Mouse (Mus musculus): ENCODE data around the gene Pdpn. TPM values are rescaled to one million over a fixed set of nuclear protein-coding genes. Genes with fewer than 3 reads are reported as not detected.

Pdpn gene
- polyA plus RNA-seq, 1 experiment = 1.3 TPM

DNA sequence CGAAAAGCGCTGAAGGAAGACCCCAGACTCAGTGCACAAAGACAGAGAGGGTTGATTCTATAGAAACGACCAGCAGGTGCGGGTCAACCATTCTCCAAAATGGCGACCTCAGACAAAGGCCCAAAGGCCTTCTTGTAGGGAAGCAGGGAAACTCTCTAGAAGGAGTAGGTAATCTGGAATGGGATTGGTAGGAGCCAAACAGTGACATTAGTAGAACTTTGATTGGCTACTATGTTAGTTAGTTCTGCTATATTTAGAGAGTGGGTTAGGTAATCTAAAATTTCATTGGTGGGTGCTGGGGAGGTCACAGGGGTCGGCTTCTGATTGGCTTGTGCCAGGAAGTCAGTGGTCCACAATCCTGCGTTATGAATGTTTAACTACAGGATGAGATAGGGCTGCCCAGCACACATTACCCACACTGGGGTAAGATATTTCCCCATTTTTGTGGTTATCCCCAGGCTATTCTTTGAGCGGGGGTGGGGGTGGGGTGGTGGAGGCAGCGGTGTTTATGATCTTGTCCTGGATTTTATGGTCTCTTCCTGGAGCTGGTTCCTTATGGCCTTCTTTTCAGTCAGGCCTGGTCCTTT, 59.7 kb downstream of the Pdpn start:
- H3K36me3 ChIP-seq (ENCODE audit: control insufficient read depth, insufficient read depth, low read length) = no peaks in the 10 kb centered on the region
- H3K27me3 ChIP-seq (ENCODE audit: control insufficient read depth, insufficient read depth, low read length) = no peaks in the 10 kb centered on the region
- H3K4me1 ChIP-seq (ENCODE audit: control insufficient read depth, insufficient read depth, low read length) = peaks cover 11% of the 10 kb centered on the region
- no peak overlapping the region for H3K4me3 ChIP-seq (ENCODE audit: control insufficient read depth, low read depth, low read length)
- no peak overlapping the region for H3K27ac ChIP-seq (ENCODE audit: control insufficient read depth, insufficient read depth, low read depth, low read length)
- TF ChIP-seq CTCF (IDR thresholded peaks at IDR 0.05; ENCODE audit: control insufficient read depth, insufficient read depth, insufficient replicate concordance, low read depth, low read length) (no peak), POLR2A (IDR thresholded peaks at IDR 0.05; ENCODE audit: control insufficient read depth, low read depth, low read length) (no peak)

- no peak overlapping the region for H3K4me3 ChIP-seq (ENCODE audit: control insufficient read depth, low read depth, low read length)
- no peaks in the 10 kb centered on the region for H3K36me3 ChIP-seq (ENCODE audit: control insufficient read depth, insufficient read depth, low read length)
- TF ChIP-seq POLR2A (IDR thresholded peaks at IDR 0.05; ENCODE audit: control insufficient read depth, low read depth, low read length) (no peak), CTCF (IDR thresholded peaks at IDR 0.05; ENCODE audit: control insufficient read depth, insufficient read depth, insufficient replicate concordance, low read depth, low read length) (no peak)
- H3K27ac ChIP-seq (ENCODE audit: control insufficient read depth, insufficient read depth, low read depth, low read length) = no peak overlapping the region
- no peaks in the 10 kb centered on the region for H3K27me3 ChIP-seq (ENCODE audit: control insufficient read depth, insufficient read depth, low read length)
- H3K4me1 ChIP-seq (ENCODE audit: control insufficient read depth, insufficient read depth, low read length) = peaks cover 11% of the 10 kb centered on the region
Measured at GRCm38 (mm10) chr4:143239117-143239516, 60.2 kb downstream of the Pdpn start.

DNA sequence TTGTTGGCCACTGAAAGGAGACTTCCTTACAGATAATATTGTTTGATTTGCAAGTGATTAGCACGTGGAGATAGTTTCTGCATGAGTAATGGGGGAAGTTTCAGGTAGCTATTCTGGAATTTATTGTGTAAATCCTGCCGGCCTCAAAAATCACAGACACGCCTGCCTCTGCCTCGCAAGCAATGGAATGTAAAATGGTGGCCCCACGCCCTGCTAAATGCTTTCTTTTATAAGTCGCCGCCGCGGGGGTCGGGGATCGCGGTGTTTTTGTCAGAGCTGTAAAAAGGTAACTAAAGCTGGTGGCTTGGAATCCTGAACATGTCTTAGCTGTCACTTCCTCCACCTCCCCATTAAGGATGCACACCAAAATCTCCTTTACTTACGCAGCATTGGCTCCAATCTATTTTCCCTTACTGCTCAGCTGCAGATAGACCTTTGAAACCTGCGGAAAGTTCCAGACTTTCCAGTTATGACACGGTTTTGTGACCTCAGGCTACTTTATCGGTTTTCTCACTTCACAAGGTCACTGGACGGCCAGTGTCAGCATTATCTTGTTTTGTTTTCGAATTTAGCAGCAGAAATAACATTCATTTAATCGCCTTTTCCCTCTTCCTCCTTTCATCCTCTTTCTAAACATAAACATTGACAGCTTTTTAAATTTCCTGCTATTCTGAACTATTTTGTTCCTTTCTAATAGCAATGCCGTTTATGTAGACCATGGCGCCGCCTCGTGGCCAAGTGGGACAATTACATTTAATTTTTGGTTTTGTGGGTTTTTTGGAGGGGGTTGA, 60.9 kb downstream of the Pdpn start:
- H3K4me3 ChIP-seq (ENCODE audit: control insufficient read depth, low read depth, low read length) = no peak overlapping the region
- TF ChIP-seq CTCF (IDR thresholded peaks at IDR 0.05; ENCODE audit: control insufficient read depth, insufficient read depth, insufficient replicate concordance, low read depth, low read length) (peak; percentile 35; the same call in 1 of the 2 replicates), POLR2A (IDR thresholded peaks at IDR 0.05; ENCODE audit: control insufficient read depth, low read depth, low read length) (no peak)
- H3K27ac ChIP-seq (ENCODE audit: control insufficient read depth, insufficient read depth, low read depth, low read length) = no peak overlapping the region
- no peaks in the 10 kb centered on the region for H3K36me3 ChIP-seq (ENCODE audit: control insufficient read depth, insufficient read depth, low read length)
- no peaks in the 10 kb centered on the region for H3K27me3 ChIP-seq (ENCODE audit: control insufficient read depth, insufficient read depth, low read length)
- H3K4me1 ChIP-seq (ENCODE audit: control insufficient read depth, insufficient read depth, low read length) = peaks cover 11% of the 10 kb centered on the region

DNA sequence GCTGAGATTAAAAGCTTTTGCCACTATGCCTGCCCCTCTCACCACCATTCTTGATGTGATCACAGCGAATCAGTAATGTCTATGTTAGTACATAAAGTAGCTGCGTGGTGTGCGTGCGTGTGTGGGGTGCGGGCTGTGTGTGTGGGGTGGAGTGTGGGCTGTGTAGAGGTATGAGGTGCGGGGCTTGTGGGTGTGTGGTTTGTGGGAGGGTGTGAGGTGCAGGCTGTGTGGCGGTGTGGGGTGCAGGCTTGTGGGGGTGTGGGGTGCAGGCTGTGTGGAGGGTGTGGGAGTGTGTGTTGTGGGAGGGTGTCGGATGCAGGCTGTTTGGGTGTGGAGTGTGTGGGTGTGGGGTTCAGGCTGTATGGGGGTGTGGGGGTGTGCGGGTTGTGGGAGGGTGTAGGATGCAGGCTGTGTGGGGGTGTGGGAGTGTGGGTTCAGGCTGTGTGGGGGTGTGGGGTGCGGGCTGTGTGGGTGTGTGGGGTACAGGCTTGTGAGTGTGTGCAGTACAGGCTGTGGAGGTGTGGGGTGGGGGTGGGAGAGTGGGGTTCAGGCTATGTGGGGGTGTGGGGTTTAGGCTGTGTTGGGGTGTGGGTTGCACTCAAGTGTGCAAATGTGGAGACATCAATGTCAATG, 67.5 kb downstream of the Pdpn start:
- H3K4me1 ChIP-seq (ENCODE audit: control insufficient read depth, insufficient read depth, low read length) = no peaks in the 10 kb centered on the region
- TF ChIP-seq CTCF (IDR thresholded peaks at IDR 0.05; ENCODE audit: control insufficient read depth, insufficient read depth, insufficient replicate concordance, low read depth, low read length) (no peak), POLR2A (IDR thresholded peaks at IDR 0.05; ENCODE audit: control insufficient read depth, low read depth, low read length) (no peak)
- H3K4me3 ChIP-seq (ENCODE audit: control insufficient read depth, low read depth, low read length) = no peak overlapping the region
- H3K27me3 ChIP-seq (ENCODE audit: control insufficient read depth, insufficient read depth, low read length) = no peaks in the 10 kb centered on the region
- H3K36me3 ChIP-seq (ENCODE audit: control insufficient read depth, insufficient read depth, low read length) = no peaks in the 10 kb centered on the region
- no peak overlapping the region for H3K27ac ChIP-seq (ENCODE audit: control insufficient read depth, insufficient read depth, low read depth, low read length)

DNA sequence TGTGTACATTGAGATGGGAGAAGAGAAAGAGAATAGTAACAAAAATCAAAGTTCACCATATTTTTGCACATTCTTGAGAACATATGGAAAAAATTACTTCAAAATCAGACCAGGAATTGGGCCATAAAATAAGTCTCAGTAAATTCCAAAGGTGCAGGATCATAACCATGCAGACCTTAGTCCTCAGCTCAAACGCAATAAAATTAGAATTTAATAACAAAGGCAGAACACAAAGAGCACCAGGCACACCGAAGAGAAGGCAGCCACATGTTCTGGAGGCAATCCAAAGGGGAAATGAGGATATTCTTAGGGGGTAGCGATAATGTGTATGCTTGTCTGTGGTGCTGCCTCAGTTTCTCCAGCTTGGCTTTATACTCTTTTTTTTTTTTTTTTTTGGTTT, 68.3 kb downstream of the Pdpn start:
- Histone ChIP-seq H3K4me1 (ENCODE audit: control insufficient read depth, insufficient read depth, low read length) (no peaks in the 10 kb centered on the region), H3K36me3 (ENCODE audit: control insufficient read depth, insufficient read depth, low read length) (no peaks in the 10 kb centered on the region), H3K27ac (ENCODE audit: control insufficient read depth, insufficient read depth, low read depth, low read length) (no peak overlapping the region), H3K4me3 (ENCODE audit: control insufficient read depth, low read depth, low read length) (no peak overlapping the region), H3K27me3 (ENCODE audit: control insufficient read depth, insufficient read depth, low read length) (no peaks in the 10 kb centered on the region)
- TF ChIP-seq POLR2A (IDR thresholded peaks at IDR 0.05; ENCODE audit: control insufficient read depth, low read depth, low read length) = no peak
- no peak for TF ChIP-seq CTCF (IDR thresholded peaks at IDR 0.05; ENCODE audit: control insufficient read depth, insufficient read depth, insufficient replicate concordance, low read depth, low read length)

GRCm38 (mm10) chr4:143227976-143228375, 71.4 kb downstream of the Pdpn start:
- Histone ChIP-seq H3K4me1 (ENCODE audit: control insufficient read depth, insufficient read depth, low read length) (no peaks in the 10 kb centered on the region), H3K4me3 (ENCODE audit: control insufficient read depth, low read depth, low read length) (no peak overlapping the region), H3K27ac (ENCODE audit: control insufficient read depth, insufficient read depth, low read depth, low read length) (no peak overlapping the region), H3K36me3 (ENCODE audit: control insufficient read depth, insufficient read depth, low read length) (no peaks in the 10 kb centered on the region), H3K27me3 (ENCODE audit: control insufficient read depth, insufficient read depth, low read length) (no peaks in the 10 kb centered on the region)
- TF ChIP-seq CTCF (IDR thresholded peaks at IDR 0.05; ENCODE audit: control insufficient read depth, insufficient read depth, insufficient replicate concordance, low read depth, low read length) (no peak), POLR2A (IDR thresholded peaks at IDR 0.05; ENCODE audit: control insufficient read depth, low read depth, low read length) (no peak)

GRCm38 (mm10) chr4:143225886-143226285, 73.5 kb downstream of the Pdpn start:
- no peak overlapping the region for H3K27ac ChIP-seq (ENCODE audit: control insufficient read depth, insufficient read depth, low read depth, low read length)
- H3K4me1 ChIP-seq (ENCODE audit: control insufficient read depth, insufficient read depth, low read length) = no peaks in the 10 kb centered on the region
- no peak overlapping the region for H3K4me3 ChIP-seq (ENCODE audit: control insufficient read depth, low read depth, low read length)
- no peak for TF ChIP-seq POLR2A (IDR thresholded peaks at IDR 0.05; ENCODE audit: control insufficient read depth, low read depth, low read length)
- TF ChIP-seq CTCF (IDR thresholded peaks at IDR 0.05; ENCODE audit: control insufficient read depth, insufficient read depth, insufficient replicate concordance, low read depth, low read length) = no peak
- no peaks in the 10 kb centered on the region for H3K27me3 ChIP-seq (ENCODE audit: control insufficient read depth, insufficient read depth, low read length)
- no peaks in the 10 kb centered on the region for H3K36me3 ChIP-seq (ENCODE audit: control insufficient read depth, insufficient read depth, low read length)

All from testis, adult 2 months (tissue).